Mouse (Mus musculus): Measurements from ENCODE around the gene Btn1a1.

The Btn1a1 gene

GRCm38 (mm10) chr13:23465600-23466109 lies at the start of gene Btn1a1:
Btn1a1 (minus strand) TSS chr13:23465901.
- DNase-seq, result no peak

GRCm38 (mm10) chr13:23515281-23515680 lies 49.6 kb upstream of the Btn1a1 start:
- no peak for DNase-seq

- DNase-seq, result no peak
Measured at GRCm38 (mm10) chr13:23513517-23513916, 47.8 kb upstream of the Btn1a1 start.

- no peak for DNase-seq
Measured at GRCm38 (mm10) chr13:23510127-23510526, 44.4 kb upstream of the Btn1a1 start.

GRCm38 (mm10) chr13:23506819-23507515 lies 41.3 kb upstream of the Btn1a1 start:
- DNase-seq, result no peak

GRCm38 (mm10) chr13:23506351-23506750 lies 40.6 kb upstream of the Btn1a1 start:
- no peak for DNase-seq

GRCm38 (mm10) chr13:23505662-23506345 lies 40.1 kb upstream of the Btn1a1 start:
- DNase-seq, result no peak

GRCm38 (mm10) chr13:23503797-23504196 lies 38.1 kb upstream of the Btn1a1 start:
- DNase-seq, result no peak

- no peak for DNase-seq
Measured at GRCm38 (mm10) chr13:23502916-23503315, 37.2 kb upstream of the Btn1a1 start.

GRCm38 (mm10) chr13:23502031-23502567 lies 36.4 kb upstream of the Btn1a1 start:
- no peak for DNase-seq

GRCm38 (mm10) chr13:23501511-23501910 lies 35.8 kb upstream of the Btn1a1 start:
- DNase-seq, result no peak

- peak; percentile 74 for DNase-seq
Measured at GRCm38 (mm10) chr13:23500424-23501200, 34.9 kb upstream of the Btn1a1 start.

- no peak for DNase-seq
Measured at GRCm38 (mm10) chr13:23499943-23500342, 34.2 kb upstream of the Btn1a1 start.

- no peak for DNase-seq
Measured at GRCm38 (mm10) chr13:23498653-23499052, 33.0 kb upstream of the Btn1a1 start.

GRCm38 (mm10) chr13:23497656-23498321 lies 32.1 kb upstream of the Btn1a1 start:
- DNase-seq, result no peak

- no peak for DNase-seq
Measured at GRCm38 (mm10) chr13:23495526-23495925, 29.8 kb upstream of the Btn1a1 start.

- no peak for DNase-seq
Measured at GRCm38 (mm10) chr13:23491990-23492389, 26.3 kb upstream of the Btn1a1 start.

- no peak for DNase-seq
Measured at GRCm38 (mm10) chr13:23491263-23491662, 25.6 kb upstream of the Btn1a1 start.

- no peak for DNase-seq
Measured at GRCm38 (mm10) chr13:23490863-23491262, 25.2 kb upstream of the Btn1a1 start.

- peak; percentile 64 for DNase-seq
Measured at GRCm38 (mm10) chr13:23488400-23489322, 23.0 kb upstream of the Btn1a1 start, which contains the start of gene Btn2a2. Btn2a2 (minus strand) TSS chr13:23488857.

- DNase-seq, result no peak
Measured at GRCm38 (mm10) chr13:23485271-23485670, 19.6 kb upstream of the Btn1a1 start.
